Mouse (Mus musculus) liver, embryonic 11.5 days (tissue): Measurements from ENCODE around the gene Cmah. TPM values are rescaled to one million over a fixed set of nuclear protein-coding genes. Genes with fewer than 3 reads are reported as not detected.

Experiments
- ATAC-seq: fragments of 200-750 bp; cut with Nextera tagmentation; replicated peaks from 2 replicates; pipeline ENCODE4 v1.8.0; 2017; ENCODE audit warnings: moderate number of reproducible peaks, mild to moderate bottlenecking, moderate TSS enrichment, moderate library complexity; ENCODE audit not compliant: low FRiP score
- DNase-seq: peaks from one replicate; pipeline ENCODE4 v3.0.0-alpha.2; 2017; ENCODE audit warnings: low spot score
- H3K27ac ChIP-seq: fragments of 300-500 bp; sonication (generic); 2 replicates; pipeline ENCODE4 v1.5.1; 2014; ENCODE audit warnings: mild to moderate bottlenecking, low read depth, low read length, control low read depth
- H3K27me3 ChIP-seq: fragments of 300-500 bp; sonication (generic); replicated peaks from 2 replicates; pipeline ENCODE4 v1.6.1; 2014; ENCODE audit warnings: low read length, mixed read lengths; ENCODE audit not compliant: control insufficient read depth, insufficient read depth
- H3K36me3 ChIP-seq: fragments of 300-500 bp; sonication (generic); 2 replicates; pipeline ENCODE4 v1.6.1; 2014; ENCODE audit warnings: mild to moderate bottlenecking, low read length, moderate library complexity, mixed read lengths; ENCODE audit not compliant: control insufficient read depth, insufficient read depth
- H3K4me1 ChIP-seq: fragments of 300-500 bp; sonication (generic); replicated peaks from 2 replicates; pipeline ENCODE4 v1.6.1; 2014; ENCODE audit warnings: low read length, mixed read lengths; ENCODE audit not compliant: control insufficient read depth, insufficient read depth
- H3K4me2 ChIP-seq: fragments of 300-500 bp; sonication (generic); 2 replicates; pipeline ENCODE4 v1.6.1; 2014; ENCODE audit warnings: mild to moderate bottlenecking, control low read depth, moderate library complexity
- H3K4me3 ChIP-seq: fragments of 300-500 bp; sonication (generic); 2 replicates; pipeline ENCODE4 v1.5.1; 2014; ENCODE audit warnings: low read depth, low read length, control low read depth
- H3K9ac ChIP-seq: fragments of 300-500 bp; sonication (generic); 2 replicates; pipeline ENCODE4 v1.6.1; 2014; ENCODE audit warnings: low read depth, low read length, control low read depth
- H3K9me3 ChIP-seq: fragments of 300-500 bp; sonication (generic); 2 replicates; pipeline ENCODE4 v1.6.1; 2016; ENCODE audit warnings: low read length, inconsistent platforms, mixed read lengths; ENCODE audit not compliant: control insufficient read depth
- WGBS: fragments of 180-500 bp; shearing (Covaris S2); extraction: QIAGEN DNeasy Blood & Tissue Kit; methylation state at CpG from one replicate; pipeline ENCODE4 v1.1.7; 2014; 5-methylcytosine and 5-hydroxymethylcytosine counted together
- polyA plus RNA-seq: library from polyadenylated mRNA; unstranded; fragments of >200 nt; fragmentation: Nextera tagmentation; extraction: Ambion mirVana; gene quantifications from 2 replicates; pipeline ENCODE4 v1.2.1, GENCODE M21; 2014

The Cmah gene
- polyA plus RNA-seq, 1 experiment from 2014 or later, result 4.3 TPM

DNA sequence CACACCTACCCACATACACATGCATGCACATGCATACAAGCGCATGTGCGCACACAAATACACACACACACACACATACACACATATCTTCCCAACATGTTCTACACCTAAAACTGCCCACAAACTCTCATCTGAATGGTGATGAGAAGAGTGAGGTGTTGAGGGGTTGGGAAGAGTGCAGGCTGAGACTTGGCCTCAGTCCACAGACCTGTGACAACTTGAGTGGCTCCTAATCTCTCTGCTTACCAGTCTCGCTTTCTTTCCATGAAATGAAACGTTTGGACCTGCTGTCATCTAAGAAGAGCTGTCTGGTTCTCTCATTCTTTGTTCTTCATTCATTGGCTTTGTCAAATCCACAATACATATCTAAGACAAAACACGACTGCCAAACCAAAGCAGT is 169.1 kb downstream of the Cmah start:
- DNase-seq, result no peak
- H3K36me3 ChIP-seq, result no peaks in the 10 kb centered on the region
- ATAC-seq, result no peak
- H3K4me3 ChIP-seq, result no peak overlapping the region
- H3K4me2 ChIP-seq, result no peak overlapping the region
- H3K27me3 ChIP-seq, result no peaks in the 10 kb centered on the region
- H3K27ac ChIP-seq, result 0 out of 2 replicates have a peak overlapping the region, but pooled peaks have one; percentile 8
- no peak overlapping the region; the same call in 1 of the 2 replicates for H3K9ac ChIP-seq
- H3K4me1 ChIP-seq, result peaks cover 39% of the 10 kb centered on the region
- no peaks in the 10 kb centered on the region for H3K9me3 ChIP-seq
- 76% methylated on average over 5 of the region's 5 CpGs for WGBS

DNA sequence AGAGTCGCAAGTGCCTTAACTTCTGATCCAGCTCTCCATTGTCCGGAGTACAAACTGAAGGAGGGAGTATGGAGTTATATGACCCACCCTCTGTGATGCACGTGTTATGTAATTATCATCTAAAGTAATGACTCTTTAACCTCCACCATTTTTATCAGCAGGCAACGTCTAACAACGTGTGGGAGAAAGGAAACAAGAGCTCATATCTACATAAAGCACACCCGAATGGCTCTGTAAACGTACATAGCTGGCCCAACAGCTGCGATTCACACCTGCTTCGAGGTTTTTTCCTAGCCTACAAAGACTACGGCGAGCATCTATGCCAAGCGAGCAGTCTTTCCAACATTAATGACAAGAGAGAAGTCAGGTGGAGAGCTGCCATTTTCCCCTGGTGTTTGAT is 169.8 kb downstream of the Cmah start:
- H3K4me2 ChIP-seq, result no peak overlapping the region
- no peak overlapping the region for H3K9ac ChIP-seq
- no peaks in the 10 kb centered on the region for H3K36me3 ChIP-seq
- 42% methylated on average over 12 of the region's 12 CpGs for WGBS
- H3K27me3 ChIP-seq, result no peaks in the 10 kb centered on the region
- H3K4me1 ChIP-seq, result peaks cover 34% of the 10 kb centered on the region
- 0 out of 2 replicates have a peak overlapping the region, but pooled peaks have one; percentile 33 for H3K27ac ChIP-seq
- no peak for DNase-seq
- H3K4me3 ChIP-seq, result no peak overlapping the region
- H3K9me3 ChIP-seq, result no peaks in the 10 kb centered on the region
- peak; percentile 78 for ATAC-seq

DNA sequence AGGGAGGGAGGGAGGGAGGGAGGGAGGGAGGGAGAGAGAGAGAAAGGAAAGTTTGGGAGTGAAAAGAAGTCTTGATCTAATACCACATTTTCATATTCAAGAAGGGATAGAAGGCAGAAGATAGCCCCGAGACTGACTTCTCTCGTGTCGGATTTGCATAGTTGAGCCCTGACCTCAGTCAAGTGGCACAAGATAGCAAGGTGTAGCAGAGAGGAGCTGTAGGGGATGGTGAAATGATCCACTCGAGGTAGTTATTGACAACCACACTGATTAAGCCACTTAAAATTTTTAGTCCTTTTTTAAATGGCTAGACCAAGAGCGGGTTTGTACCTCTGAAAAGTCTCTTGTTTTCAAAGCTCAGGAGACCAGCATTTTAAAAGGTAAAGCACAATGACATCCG is 171.1 kb downstream of the Cmah start:
- Histone ChIP-seq H3K9me3 (no peaks in the 10 kb centered on the region), H3K36me3 (no peaks in the 10 kb centered on the region), H3K27ac (no peak overlapping the region), H3K4me3 (no peak overlapping the region), H3K9ac (no peak overlapping the region), H3K4me2 (no peak overlapping the region), H3K27me3 (no peaks in the 10 kb centered on the region), H3K4me1 (peaks cover 25% of the 10 kb centered on the region)
- no peak for DNase-seq
- WGBS, result 71% methylated on average over 6 of the region's 6 CpGs
- no peak for ATAC-seq

DNA sequence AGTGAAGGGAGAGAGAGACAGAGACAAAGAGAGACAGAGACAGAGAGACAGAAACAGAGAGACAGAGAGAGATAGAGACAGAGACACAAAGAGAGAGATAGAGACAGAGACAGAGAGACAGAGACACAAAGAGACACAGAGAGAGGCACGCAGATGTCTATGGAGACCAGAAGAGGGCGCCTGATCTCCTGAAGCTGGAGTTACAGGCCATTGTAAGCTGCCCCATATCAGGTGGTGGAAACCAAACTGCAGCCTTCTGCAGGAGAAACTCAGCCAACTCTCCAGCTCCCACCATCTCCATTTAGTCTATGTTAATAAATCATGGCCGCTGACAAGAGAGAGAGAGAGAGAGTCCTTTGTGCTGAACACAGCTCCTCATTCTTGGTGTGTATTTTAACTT is 172.3 kb downstream of the Cmah start:
- Histone ChIP-seq H3K4me1 (peaks cover 25% of the 10 kb centered on the region), H3K9ac (no peak overlapping the region), H3K4me3 (no peak overlapping the region), H3K27me3 (no peaks in the 10 kb centered on the region), H3K36me3 (no peaks in the 10 kb centered on the region), H3K27ac (no peak overlapping the region), H3K4me2 (no peak overlapping the region), H3K9me3 (no peaks in the 10 kb centered on the region)
- DNase-seq (no peak), ATAC-seq (0 out of 2 replicates have a peak, but pooled peaks have one; percentile 48)
- WGBS, result 29% methylated on average over 3 of the region's 3 CpGs

DNA sequence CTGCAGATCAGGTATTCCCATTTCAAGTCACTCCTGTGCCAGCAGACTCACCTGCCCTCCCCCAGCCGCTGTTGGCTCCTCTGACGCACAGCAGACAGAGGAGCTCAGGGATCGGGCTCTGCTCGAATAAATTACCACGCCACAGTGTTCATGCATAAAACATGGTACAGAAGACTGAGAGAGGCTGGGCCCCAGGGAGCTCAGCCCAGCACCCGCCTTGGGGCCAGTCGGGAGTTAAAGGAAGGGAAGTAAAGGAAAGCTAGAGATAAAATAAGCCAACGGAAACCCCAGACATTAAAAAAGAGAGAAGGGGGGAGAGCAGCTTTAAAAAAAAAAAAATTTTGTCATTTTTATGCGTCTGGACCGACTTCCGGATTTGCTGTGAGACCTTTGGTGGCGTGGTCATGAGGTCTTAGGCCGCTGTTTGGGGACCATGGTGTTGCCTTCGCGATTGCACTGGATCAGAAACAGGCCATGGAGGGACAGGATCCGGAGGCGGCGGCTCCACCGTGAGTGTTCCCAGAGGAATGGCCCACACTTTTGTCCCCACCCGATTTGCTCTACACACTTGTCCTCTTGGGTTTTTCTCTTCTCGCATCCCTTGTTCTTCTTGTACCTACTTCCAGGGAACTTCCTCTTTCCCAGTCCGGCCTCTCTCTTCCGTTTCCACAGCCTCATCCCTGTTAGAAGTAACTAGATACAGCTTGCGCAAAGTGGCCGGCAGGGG is 174.1 kb downstream of the Cmah start:
- Histone ChIP-seq H3K4me2 (peak overlapping the region; percentile 50), H3K4me1 (peaks cover 22% of the 10 kb centered on the region), H3K9ac (peak overlapping the region; percentile 51), H3K36me3 (no peaks in the 10 kb centered on the region), H3K9me3 (no peaks in the 10 kb centered on the region), H3K27me3 (no peaks in the 10 kb centered on the region), H3K4me3 (peak overlapping the region; percentile 45), H3K27ac (peak overlapping the region; percentile 75)
- 44% methylated on average over 25 of the region's 25 CpGs for WGBS
- DNase-seq, result no peak
- ATAC-seq, result peak; percentile 57; the same call in 1 of the 2 replicates

DNA sequence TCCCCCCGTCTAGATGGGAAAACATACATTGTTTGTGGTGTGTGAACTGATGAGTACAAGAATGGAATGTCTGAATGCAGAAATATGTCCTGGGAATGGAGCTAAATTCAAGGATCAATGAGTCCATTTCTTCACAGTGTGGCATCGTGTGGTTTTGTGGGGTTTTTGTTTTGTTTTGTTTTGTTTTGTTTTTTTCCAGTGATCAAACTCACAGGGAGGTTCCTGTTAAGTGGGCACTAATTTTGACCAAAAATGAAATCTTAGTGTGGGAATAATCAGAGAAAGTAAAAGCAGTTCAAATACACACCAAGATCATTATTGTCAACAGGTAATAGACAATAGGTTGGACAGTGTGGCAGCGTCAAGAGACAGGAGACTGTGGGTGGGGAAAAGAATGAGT is 174.7 kb downstream of the Cmah start:
- 60% methylated on average over 3 of the region's 3 CpGs for WGBS
- no peak for ATAC-seq
- Histone ChIP-seq H3K4me1 (peaks cover 19% of the 10 kb centered on the region), H3K4me2 (peak overlapping the region; percentile 50), H3K36me3 (no peaks in the 10 kb centered on the region), H3K27me3 (no peaks in the 10 kb centered on the region), H3K9ac (peak overlapping the region; percentile 51), H3K27ac (peak overlapping the region; percentile 75; the same call in 1 of the 2 replicates), H3K4me3 (peak overlapping the region; percentile 45), H3K9me3 (no peaks in the 10 kb centered on the region)
- DNase-seq, result no peak

DNA sequence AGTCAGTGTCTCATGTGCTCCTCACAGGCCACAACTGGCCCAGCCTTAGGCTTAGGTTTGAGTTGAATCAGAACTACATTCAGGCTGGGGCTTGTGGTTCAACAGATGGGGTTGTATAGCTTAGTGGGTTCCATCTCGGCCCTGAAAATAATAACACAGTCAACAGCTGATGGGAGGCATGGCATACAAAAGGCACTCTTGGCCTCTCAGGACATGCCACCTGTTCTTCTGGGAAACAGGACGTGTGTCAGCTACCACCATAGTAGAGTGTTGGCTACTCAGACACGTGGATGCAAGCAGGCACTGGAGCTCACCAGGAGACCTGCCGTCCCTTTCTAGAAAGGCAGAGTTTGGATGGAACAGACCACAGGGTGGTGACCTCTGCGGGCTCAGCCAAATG is 178.6 kb downstream of the Cmah start:
- Histone ChIP-seq H3K27ac (no peak overlapping the region), H3K9me3 (no peaks in the 10 kb centered on the region), H3K4me3 (no peak overlapping the region), H3K9ac (no peak overlapping the region), H3K4me2 (no peak overlapping the region), H3K27me3 (no peaks in the 10 kb centered on the region), H3K36me3 (no peaks in the 10 kb centered on the region), H3K4me1 (peaks cover 8% of the 10 kb centered on the region)
- DNase-seq (no peak), ATAC-seq (no peak)
- 86% methylated on average over 5 of the region's 5 CpGs for WGBS

DNA sequence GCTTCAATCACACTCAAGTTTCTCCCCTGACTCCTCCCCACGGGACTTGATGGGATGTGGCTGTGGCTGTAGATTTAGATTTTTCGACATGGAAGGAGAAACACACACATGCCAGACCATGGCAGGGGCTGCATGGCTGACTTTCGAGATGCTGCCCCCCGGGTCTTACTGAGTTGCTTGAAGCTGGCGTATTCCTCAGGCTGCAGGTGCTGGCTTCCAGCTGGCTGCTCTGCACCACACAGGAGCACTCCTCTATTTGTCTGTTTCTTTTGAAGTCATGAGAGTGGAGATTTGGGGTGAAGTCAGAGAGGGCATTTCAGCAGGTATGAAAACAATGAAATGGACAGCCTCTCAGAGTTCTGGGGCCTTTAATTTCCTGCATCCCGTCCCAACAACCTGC is 180.0 kb downstream of the Cmah start:
- Histone ChIP-seq H3K4me3 (no peak overlapping the region), H3K9ac (no peak overlapping the region), H3K4me1 (peaks cover 5% of the 10 kb centered on the region; the same call in 1 of the 2 replicates), H3K27me3 (no peaks in the 10 kb centered on the region), H3K9me3 (no peaks in the 10 kb centered on the region), H3K36me3 (no peaks in the 10 kb centered on the region), H3K4me2 (no peak overlapping the region), H3K27ac (no peak overlapping the region)
- 79% methylated on average over 6 of the region's 6 CpGs for WGBS
- ATAC-seq (no peak), DNase-seq (no peak)

DNA sequence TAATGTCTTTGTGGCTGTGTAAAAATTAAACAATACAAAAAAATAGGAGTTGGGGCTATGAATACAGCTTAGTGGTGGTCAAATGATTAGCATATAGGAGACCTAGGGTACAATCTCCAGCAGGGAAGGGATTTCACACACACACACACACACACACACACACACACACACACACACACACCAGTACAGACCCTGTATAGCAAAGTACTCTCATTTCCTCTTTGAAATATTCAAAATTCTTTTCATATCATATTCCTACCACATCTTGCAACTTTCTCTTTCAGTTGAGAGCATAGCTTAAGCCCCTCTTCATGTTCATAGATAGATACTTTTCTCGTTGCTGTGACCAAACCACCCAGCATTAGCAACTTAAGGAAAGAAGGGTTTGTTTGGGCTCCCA is 181.7 kb downstream of the Cmah start:
- H3K4me2 ChIP-seq, result no peak overlapping the region
- whole genome bisulfite sequencing, result 76% methylated on average over 1 of the region's 1 CpGs
- H3K9ac ChIP-seq, result no peak overlapping the region
- no peaks in the 10 kb centered on the region for H3K9me3 ChIP-seq
- H3K27ac ChIP-seq, result no peak overlapping the region
- H3K4me1 ChIP-seq, result peaks cover 12% of the 10 kb centered on the region
- H3K36me3 ChIP-seq, result no peaks in the 10 kb centered on the region
- H3K4me3 ChIP-seq, result no peak overlapping the region
- no peaks in the 10 kb centered on the region for H3K27me3 ChIP-seq
- DNase-seq (no peak), ATAC-seq (no peak)
